Mouse (Mus musculus) forebrain, embryonic 14.5 days (tissue): ENCODE measurements around the gene Slc35b2. TPM values are rescaled to one million over a fixed set of nuclear protein-coding genes. Genes with fewer than 3 reads are reported as not detected.

Source experiments
- polyA plus RNA-seq: library from polyadenylated mRNA; unstranded; fragments of >200 nt; fragmentation: Nextera tagmentation; extraction: Ambion mirVana; gene quantifications from 2 replicates; pipeline ENCODE4 v1.2.1, GENCODE M21; 2014

The Slc35b2 gene
- polyA plus RNA-seq, 1 experiment from 2014 or later = 102 TPM

Other genes with a start within 250 kb of the Slc35b2 start
- 70.6 and 78.6 TPM in 2 replicates for gene Cdc5l, start 130.1 kb upstream of the Slc35b2 start, polyA plus RNA-seq
- gene Spats1, start 88.5 kb upstream of the Slc35b2 start, polyA plus RNA-seq = 1.1 and 1.4 TPM in 2 replicates
- gene Aars2, start 57.0 kb upstream of the Slc35b2 start, polyA plus RNA-seq = 10.4 and 13.7 TPM in 2 replicates
- 5.7 and 8.5 TPM in 2 replicates for gene Tcte1, start 40.4 kb upstream of the Slc35b2 start, polyA plus RNA-seq
- gene Tmem151b, start 14.2 kb upstream of the Slc35b2 start, polyA plus RNA-seq = 19.2 and 21.2 TPM in 2 replicates
- 3.3 and 4.1 TPM in 2 replicates for gene Nfkbie, start 8.2 kb upstream of the Slc35b2 start, polyA plus RNA-seq
- 1,462 and 1,472 TPM in 2 replicates for gene Hsp90ab1, start 9.4 kb downstream of the Slc35b2 start, polyA plus RNA-seq
- gene Slc29a1, start 35.7 kb downstream of the Slc35b2 start, polyA plus RNA-seq = 53.0 and 60.9 TPM in 2 replicates
- gene Mymx, start 38.2 kb downstream of the Slc35b2 start, polyA plus RNA-seq = not detected in 2 replicates
- gene Capn11, start 95.5 kb downstream of the Slc35b2 start, polyA plus RNA-seq = 0.61 TPM in 1 of 2 replicates, not detected in the other
- 119 and 151 TPM in 2 replicates for gene Mrpl14, start 122.4 kb downstream of the Slc35b2 start, polyA plus RNA-seq
- gene Tmem63b, start 123.0 kb downstream of the Slc35b2 start, polyA plus RNA-seq = 70.9 and 81.1 TPM in 2 replicates
- gene 1600014C23Rik, start 170.0 kb downstream of the Slc35b2 start, polyA plus RNA-seq = 0.38 TPM in 1 of 2 replicates, not detected in the other